In the genomic region with DNA sequence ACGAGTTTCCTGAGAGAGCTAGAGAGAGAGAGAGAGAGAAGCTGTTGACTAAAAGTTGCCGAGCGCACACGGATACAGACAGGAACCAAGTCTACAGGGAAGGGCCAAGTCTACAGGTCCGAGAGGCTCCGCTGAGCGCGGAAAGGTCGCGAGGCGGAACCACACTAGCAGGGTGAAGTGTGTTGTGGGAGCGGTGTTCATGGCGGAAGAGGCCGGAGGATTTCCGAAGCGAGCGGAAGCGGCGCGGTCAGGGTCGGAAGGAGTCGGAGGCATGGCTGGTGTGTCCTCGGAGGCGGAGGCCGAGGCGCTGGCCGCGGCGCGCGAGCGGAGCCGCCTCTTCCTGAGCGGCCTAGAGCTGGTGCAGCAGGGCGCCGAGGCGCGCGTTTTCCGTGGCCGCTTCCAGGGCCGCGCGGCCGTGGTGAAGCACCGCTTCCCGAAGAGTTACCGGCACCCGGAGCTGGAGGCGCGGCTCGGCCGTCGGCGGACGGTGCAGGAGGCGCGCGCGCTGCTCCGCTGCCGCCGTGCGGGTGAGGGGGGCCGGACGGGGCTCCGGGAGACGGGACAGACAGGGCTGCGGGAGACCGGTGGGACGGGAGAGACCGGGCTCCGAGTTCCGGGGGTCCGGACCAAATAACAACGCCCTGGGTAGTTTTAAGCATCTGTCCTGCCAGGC, we compare ENCODE assay signal across 8 mouse cellular contexts. TPM values are rescaled to one million over a fixed set of nuclear protein-coding genes. Genes with fewer than 3 reads are reported as not detected.
A peak's percentile ranks its signal among the peaks of the same experiment; 100 is the strongest.
DNase-seq lines count a peak whose midpoint lies in the region; ATAC-seq and TF ChIP-seq lines count a peak whose summit lies in the region.
"Not testable (repeated sequence)": the region's sequence is repeated elsewhere in the genome, so short reads cannot be mapped to it uniquely, and the experiment has no call there.

No protein-coding gene starts in this region.

- H3K27me3 ChIP-seq in MEL (ENCODE audit: control insufficient read depth in 1 of 2, insufficient read depth in 2 of 2, low read length in 2 of 2), result not testable (repeated sequence)

- peaks cover 0 to 13% of the 10 kb centered on the region in 2 experiments; a peak in 3 of 4 replicates for H3K4me1 ChIP-seq in MEL (ENCODE audit: control insufficient read depth in 1 of 2, insufficient read depth in 2 of 2, low read length in 2 of 2)

- TF ChIP-seq EP300 in MEL (IDR thresholded peaks at IDR 0.05; ENCODE audit: low read depth in 1 of 2, low read length in 2 of 2), result not testable (repeated sequence)

- H3K9ac ChIP-seq in MEL (ENCODE audit: control insufficient read depth, low read depth, low read length, poor library complexity, severe bottlenecking), result peak overlapping the region; percentile 77

- not testable (repeated sequence) for TF ChIP-seq CTCF in MEL (IDR thresholded peaks at IDR 0.05 in 2 of 3, conservative IDR thresholded peaks at IDR 0.05 in 1 of 3; ENCODE audit: control insufficient read depth in 1 of 3, insufficient read depth in 1 of 3, low read depth in 2 of 3, low read length in 3 of 3, poor library complexity in 1 of 3, severe bottlenecking in 1 of 3)

- peaks cover 17% of the 10 kb centered on the region for H3K79me2 ChIP-seq in MEL (ENCODE audit: control insufficient read depth, insufficient read depth, low read length, poor library complexity)

- H3K27ac ChIP-seq in MEL (ENCODE audit: control insufficient read depth, low read depth, low read length), result peak overlapping the region; percentile 71

- peak; percentile 68 to 82; a peak in 3 of 4 replicates for TF ChIP-seq POLR2A in MEL (IDR thresholded peaks at IDR 0.05; ENCODE audit: control insufficient read depth in 1 of 2, insufficient read depth in 1 of 2, low read depth in 1 of 2, low read length in 2 of 2, poor library complexity in 1 of 2)

- DNase-seq in MEL (ENCODE audit: low read depth, low spot score), result peak; percentile 91
- DNase-seq in cerebellum, adult 8-10 months, result peak; percentile 81
- DNase-seq in forelimb bud, embryonic 11.5 days (ENCODE audit: low read depth, low spot score), result peak; percentile 72
- peak; percentile 88 to 90 for DNase-seq in layer of hippocampus, postnatal 10 days (ENCODE audit: low spot score in 2 of 2)
- peak; percentile 92 for DNase-seq in lung, postnatal 10 days
- peak; percentile 87 for DNase-seq in ovary, postnatal 14 days (ENCODE audit: low spot score)
- DNase-seq in thymus, postnatal 14 days, result peak; percentile 89

- H3K4me3 ChIP-seq in MEL (ENCODE audit: control insufficient read depth in 1 of 2, insufficient read depth in 1 of 2, low read depth in 2 of 2, low read length in 2 of 2), result peak overlapping the region; percentile 70 to 85

- not testable (repeated sequence) for TF ChIP-seq RAD21 in MEL (IDR thresholded peaks at IDR 0.05; ENCODE audit: low read depth, low read length)

- peak; percentile 90 to 98 for ATAC-seq in hematopoietic stem cell, adult 5-6 weeks (replicated peaks in 1 of 2; ENCODE audit: insufficient read depth in 1 of 2, low FRiP score in 2 of 2, low TSS enrichment in 1 of 2, low read depth in 1 of 2, poor library complexity in 2 of 2, severe bottlenecking in 2 of 2)

- H3K36me3 ChIP-seq in MEL (ENCODE audit: control insufficient read depth in 1 of 2, insufficient read depth in 2 of 2, low read length in 2 of 2), result not testable (repeated sequence)

- not testable (repeated sequence) for H3K9me3 ChIP-seq in MEL (replicated peaks; ENCODE audit: insufficient read depth, low read length)

TF ChIP-seq in MEL, 35 proteins besides CTCF, POLR2A, EP300 and RAD21:
- TF ChIP-seq TBP (IDR thresholded peaks at IDR 0.05; ENCODE audit: low read depth, low read length) (peak; percentile 87), CHD1 (IDR thresholded peaks at IDR 0.05; ENCODE audit: low read depth, low read length) (peak; percentile 40; the same call in 1 of the 2 replicates), NELFE (IDR thresholded peaks at IDR 0.05; ENCODE audit: low read depth, low read length) (peak; percentile 82), USF1 (IDR thresholded peaks at IDR 0.05; ENCODE audit: low read depth, low read length) (peak; percentile 33; the same call in 1 of the 2 replicates), MXI1 (IDR thresholded peaks at IDR 0.05; ENCODE audit: low read depth, low read length) (peak; percentile 91), MYC (IDR thresholded peaks at IDR 0.05; ENCODE audit: low read depth, low read length) (peak; percentile 75; the same call in 1 of the 2 replicates), UBTF (IDR thresholded peaks at IDR 0.05; ENCODE audit: borderline replicate concordance, insufficient read depth, low read depth, low read length) (0 out of 2 replicates have a peak, but pooled peaks have one; percentile 52), ELF1 (IDR thresholded peaks at IDR 0.05; ENCODE audit: low read depth, low read length) (peak; percentile 85), KAT2A (conservative IDR thresholded peaks at IDR 0.05; ENCODE audit: low read depth, low read length) (peak; percentile 85), SIN3A (IDR thresholded peaks at IDR 0.05; ENCODE audit: low read length) (peak; percentile 90), HCFC1 (IDR thresholded peaks at IDR 0.05; ENCODE audit: low read depth, low read length) (peak; percentile 94), TCF12 (IDR thresholded peaks at IDR 0.05; ENCODE audit: low read depth, low read length) (peak; percentile 80), POLR2AphosphoS2 (IDR thresholded peaks at IDR 0.05; ENCODE audit: low read length) (peak; percentile 33; the same call in 1 of the 2 replicates), ZMIZ1 (IDR thresholded peaks at IDR 0.05; ENCODE audit: low read depth, low read length) (0 out of 2 replicates have a peak, but pooled peaks have one; percentile 51)

RNA-seq across cellular contexts. Expression of a gene that starts 1.3 kb away (rescaled TPM):
- 7.6 and 8.9 TPM in 2 replicates for total RNA-seq in MEL (2012; rRNA removed)
- 1 to 10 TPM in 1 of 2 experiments, not detected in 1; 6.8 TPM for polyA plus RNA-seq in MEL (2012; ENCODE audit: insufficient read depth in 1 of 2, insufficient read length in 2 of 2, low read depth in 1 of 2, low replicate concordance in 2 of 2, missing spikeins in 1 of 2)
- 1.6 and 4.3 TPM in 2 replicates for total RNA-seq in hematopoietic stem cell, adult 5-6 weeks (2017)
- total RNA-seq in layer of hippocampus, postnatal 10 days (2021), result 1 to 10 TPM; 5.8 to 7.7 TPM

RNA-seq across cellular contexts. Expression of a gene that starts 11.7 kb away (rescaled TPM):
- total RNA-seq in MEL (2012; rRNA removed), result 18.3 and 19.1 TPM in 2 replicates
- polyA plus RNA-seq in MEL (2012; ENCODE audit: insufficient read depth in 1 of 2, insufficient read length in 2 of 2, low read depth in 1 of 2, low replicate concordance in 2 of 2, missing spikeins in 1 of 2), result 10 to 100 TPM; 24.5 to 27.4 TPM
- 15.5 and 16.9 TPM in 2 replicates for total RNA-seq in hematopoietic stem cell, adult 5-6 weeks (2017)
- total RNA-seq in layer of hippocampus, postnatal 10 days (2021), result 10 to 100 TPM; 35.9 to 39.7 TPM

Comparison
In these comparisons a context has a peak if more than half of its experiments do, and no peak if none do; other contexts are left out.
1. Peak in every context shown above with its lines: DNase-seq, ATAC-seq, H3K4me3 ChIP-seq and H3K27ac ChIP-seq.